Mouse (Mus musculus) granulocyte monocyte progenitor cell, adult 5-6 weeks (primary cell): ENCODE results near the gene Itgav. TPM values are rescaled to one million over a fixed set of nuclear protein-coding genes. Genes with fewer than 3 reads are reported as not detected.

Experiments
- ATAC-seq: replicated peaks from 2 replicates; pipeline ENCODE4 v1.8.0; 2016; ENCODE audit warnings: mild to moderate bottlenecking, moderate TSS enrichment, inconsistent platforms; ENCODE audit not compliant: poor library complexity, severe bottlenecking
- total RNA-seq, 2 experiments: library from RNA; stranded (forward) in 1 of 2; stranded (reverse) in 1 of 2; fragments of 200-712, 200-1000 nt in 1 of 2; fragments of >200 nt in 1 of 2; fragmentation: Nextera tagmentation in 1 of 2; gene quantifications; 2 replicates each; pipeline ENCODE4 v1.2.3; 2014 to 2017

Itgav gene
- total RNA-seq, 2 experiments from 2014 or later = 16.4 to 33.3 TPM

GRCm38 (mm10) chr2:83797902-83798497, 73.8 kb downstream of the Itgav start:
- no peak for ATAC-seq

GRCm38 (mm10) chr2:83812483-83813272, 88.5 kb downstream of the Itgav start, which contains the start of gene Fam171b:
TSS of gene Fam171b (plus strand) at chr2:83812636.
- ATAC-seq = peak; percentile 94

- no peak for ATAC-seq
These were observed 89.2 kb downstream of the Itgav start for GRCm38 (mm10) chr2:83813273-83813892.

- ATAC-seq = no peak
These were observed 89.8 kb downstream of the Itgav start for GRCm38 (mm10) chr2:83814009-83814408.

GRCm38 (mm10) chr2:83816147-83816546, 92.0 kb downstream of the Itgav start:
- no peak for ATAC-seq

GRCm38 (mm10) chr2:83825161-83825560, 101.0 kb downstream of the Itgav start:
- ATAC-seq = no peak

- ATAC-seq = no peak
These were observed 104.8 kb downstream of the Itgav start for GRCm38 (mm10) chr2:83828895-83829539.

- no peak for ATAC-seq
These were observed 108.7 kb downstream of the Itgav start for GRCm38 (mm10) chr2:83832903-83833302.

- no peak for ATAC-seq
These were observed 111.3 kb downstream of the Itgav start for GRCm38 (mm10) chr2:83835313-83836070.

GRCm38 (mm10) chr2:83848495-83848894, 124.3 kb downstream of the Itgav start:
- ATAC-seq = no peak

- no peak for ATAC-seq
These were observed 129.2 kb downstream of the Itgav start for GRCm38 (mm10) chr2:83853423-83853822.

GRCm38 (mm10) chr2:83856236-83856635, 132.0 kb downstream of the Itgav start:
- peak; percentile 35; the same call in 1 of the 2 replicates for ATAC-seq

Other genes starting within 250 kb of the Itgav start
- 95.7 and 144 TPM in 2 replicates for gene Zc3h15, start 80.0 kb upstream of the Itgav start, total RNA-seq (2014; fragmentation: Nextera tagmentation)
- gene Zc3h15, start 80.0 kb upstream of the Itgav start, total RNA-seq (2017) = 109 and 144 TPM in 2 replicates
- gene Fam171b, start 88.2 kb downstream of the Itgav start, total RNA-seq (2014; fragmentation: Nextera tagmentation) = not detected in 2 replicates
- gene Fam171b, start 88.2 kb downstream of the Itgav start, total RNA-seq (2017) = not detected in 2 replicates
- gene Zswim2, start 216.8 kb downstream of the Itgav start, total RNA-seq (2014; fragmentation: Nextera tagmentation) = not detected in 2 replicates
- gene Zswim2, start 216.8 kb downstream of the Itgav start, total RNA-seq (2017) = not detected in 2 replicates
- not detected in 2 replicates for gene Gm13698, start 231.3 kb downstream of the Itgav start, total RNA-seq (2014; fragmentation: Nextera tagmentation)
- 0.10 and 0.13 TPM in 2 replicates for gene Gm13698, start 231.3 kb downstream of the Itgav start, total RNA-seq (2017)
- gene Gm13693, start 237.1 kb downstream of the Itgav start, total RNA-seq (2014; fragmentation: Nextera tagmentation) = not detected in 2 replicates
- gene Gm13693, start 237.1 kb downstream of the Itgav start, total RNA-seq (2017) = 0.10 and 0.13 TPM in 2 replicates
- not detected in 2 replicates for gene Gm13695, start 242.9 kb downstream of the Itgav start, total RNA-seq (2014; fragmentation: Nextera tagmentation)
- gene Gm13695, start 242.9 kb downstream of the Itgav start, total RNA-seq (2017) = not detected in 2 replicates
- gene Gm13696, start 248.7 kb downstream of the Itgav start, total RNA-seq (2014; fragmentation: Nextera tagmentation) = not detected in 2 replicates
- gene Gm13696, start 248.7 kb downstream of the Itgav start, total RNA-seq (2017) = 0.10 and 0.13 TPM in 2 replicates